Mouse (Mus musculus): Measurements from ENCODE around the gene Fxr1.
"Not testable (repeated sequence)": the region's sequence is repeated elsewhere in the genome, so short reads cannot be mapped to it uniquely, and the experiment has no call there.

Fxr1 gene

GRCm38 (mm10) chr3:34019540-34020381 is at the start of gene Fxr1:
Gene Fxr1 (plus strand): TSS chr3:34019943.
- peak; percentile 87 for DNase-seq (ENCODE audit: extremely low spot score, low spot score)

- no peak for DNase-seq (ENCODE audit: extremely low spot score, low spot score)
These were observed 40.3 kb upstream of the Fxr1 start for GRCm38 (mm10) chr3:33979395-33979794.

- no peak for DNase-seq (ENCODE audit: extremely low spot score, low spot score)
These were observed 37.0 kb upstream of the Fxr1 start for GRCm38 (mm10) chr3:33982746-33983145.

GRCm38 (mm10) chr3:33989302-33989701 is 30.4 kb upstream of the Fxr1 start:
- DNase-seq (ENCODE audit: extremely low spot score, low spot score) = no peak

GRCm38 (mm10) chr3:33990451-33990850 is 29.3 kb upstream of the Fxr1 start:
- no peak for DNase-seq (ENCODE audit: extremely low spot score, low spot score)

- DNase-seq (ENCODE audit: extremely low spot score, low spot score) = no peak
These were observed 28.8 kb upstream of the Fxr1 start for GRCm38 (mm10) chr3:33990921-33991320.

- DNase-seq (ENCODE audit: extremely low spot score, low spot score) = no peak
These were observed 26.2 kb upstream of the Fxr1 start for GRCm38 (mm10) chr3:33993421-33994126.

GRCm38 (mm10) chr3:33994127-33994488 is 25.6 kb upstream of the Fxr1 start:
- DNase-seq (ENCODE audit: extremely low spot score, low spot score) = no peak

GRCm38 (mm10) chr3:34001691-34002090 is 18.1 kb upstream of the Fxr1 start:
- DNase-seq (ENCODE audit: extremely low spot score, low spot score) = not testable (repeated sequence)

- no peak for DNase-seq (ENCODE audit: extremely low spot score, low spot score)
These were observed 15.9 kb upstream of the Fxr1 start for GRCm38 (mm10) chr3:34003860-34004259.

GRCm38 (mm10) chr3:34006301-34006700 is 13.4 kb upstream of the Fxr1 start:
- DNase-seq (ENCODE audit: extremely low spot score, low spot score) = no peak

- DNase-seq (ENCODE audit: extremely low spot score, low spot score) = no peak
These were observed 12.9 kb upstream of the Fxr1 start for GRCm38 (mm10) chr3:34006824-34007223.

- DNase-seq (ENCODE audit: extremely low spot score, low spot score) = no peak
These were observed 12.1 kb upstream of the Fxr1 start for GRCm38 (mm10) chr3:34007611-34008010.

- no peak for DNase-seq (ENCODE audit: extremely low spot score, low spot score)
These were observed 11.6 kb upstream of the Fxr1 start for GRCm38 (mm10) chr3:34008191-34008590.

GRCm38 (mm10) chr3:34020382-34021258 is 877 bp downstream of the Fxr1 start:
- DNase-seq (ENCODE audit: extremely low spot score, low spot score) = peak; percentile 66

- no peak for DNase-seq (ENCODE audit: extremely low spot score, low spot score)
These were observed 1.6 kb downstream of the Fxr1 start for GRCm38 (mm10) chr3:34021259-34021828.

- DNase-seq (ENCODE audit: extremely low spot score, low spot score) = no peak
These were observed 9.2 kb downstream of the Fxr1 start for GRCm38 (mm10) chr3:34028935-34029334.

GRCm38 (mm10) chr3:34030601-34031000 is 10.9 kb downstream of the Fxr1 start:
- DNase-seq (ENCODE audit: extremely low spot score, low spot score) = no peak

- no peak for DNase-seq (ENCODE audit: extremely low spot score, low spot score)
These were observed 14.1 kb downstream of the Fxr1 start for GRCm38 (mm10) chr3:34033720-34034364.

GRCm38 (mm10) chr3:34034803-34035202 is 15.1 kb downstream of the Fxr1 start:
- DNase-seq (ENCODE audit: extremely low spot score, low spot score) = no peak

GRCm38 (mm10) chr3:34035706-34036105 is 16.0 kb downstream of the Fxr1 start:
- no peak for DNase-seq (ENCODE audit: extremely low spot score, low spot score)

Data from neural tube, embryonic 10.5 days (tissue).